Mouse (Mus musculus): ENCODE data around the gene Mdm1. TPM values are rescaled to one million over a fixed set of nuclear protein-coding genes. Genes with fewer than 3 reads are reported as not detected.

Mdm1 gene
- polyA plus RNA-seq, 1 experiment from 2014 or later, result 34.1 TPM

DNA sequence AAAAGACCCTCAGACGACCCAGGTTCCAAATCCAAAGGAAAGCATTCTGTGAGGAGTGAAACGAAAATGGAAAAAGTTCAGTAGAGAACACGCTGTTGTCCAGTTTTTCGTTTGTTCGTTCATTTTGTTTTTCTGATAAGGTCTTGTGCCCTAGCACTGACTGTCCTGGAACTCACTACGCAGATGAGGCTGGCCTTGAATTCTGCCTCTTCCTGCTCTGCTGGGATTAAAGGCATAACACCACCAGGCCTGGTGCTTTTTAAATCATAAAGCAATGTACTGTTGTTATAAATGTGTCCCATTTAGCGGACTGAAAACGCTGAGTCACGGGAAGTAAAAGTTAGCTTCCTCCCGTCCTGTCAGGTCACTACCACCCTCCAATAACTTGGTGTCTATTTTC lies 37.7 kb upstream of the Mdm1 start:
- no peaks in the 10 kb centered on the region for H3K9me3 ChIP-seq (ENCODE audit: control insufficient read depth, low read length)
- H3K36me3 ChIP-seq (ENCODE audit: control insufficient read depth, insufficient read depth, low read length), result no peaks in the 10 kb centered on the region
- H3K9ac ChIP-seq (replicated peaks; ENCODE audit: low read depth, low read length), result no peak overlapping the region
- H3K27ac ChIP-seq (ENCODE audit: low read depth, low read length), result no peak overlapping the region
- H3K4me3 ChIP-seq (ENCODE audit: low read depth, low read length), result no peak overlapping the region
- peak overlapping the region; percentile 68; the same call in 1 of the 2 replicates for H3K4me2 ChIP-seq (ENCODE audit: low read depth, low read length)
- H3K4me1 ChIP-seq (ENCODE audit: control insufficient read depth, insufficient read depth, low read length), result peaks cover 5% of the 10 kb centered on the region
- 79% methylated on average over 10 of the region's 10 CpGs for WGBS
- ATAC-seq (ENCODE audit: low read depth), result no peak
- no peaks in the 10 kb centered on the region for H3K27me3 ChIP-seq (ENCODE audit: control insufficient read depth, insufficient read depth, low read length)

DNA sequence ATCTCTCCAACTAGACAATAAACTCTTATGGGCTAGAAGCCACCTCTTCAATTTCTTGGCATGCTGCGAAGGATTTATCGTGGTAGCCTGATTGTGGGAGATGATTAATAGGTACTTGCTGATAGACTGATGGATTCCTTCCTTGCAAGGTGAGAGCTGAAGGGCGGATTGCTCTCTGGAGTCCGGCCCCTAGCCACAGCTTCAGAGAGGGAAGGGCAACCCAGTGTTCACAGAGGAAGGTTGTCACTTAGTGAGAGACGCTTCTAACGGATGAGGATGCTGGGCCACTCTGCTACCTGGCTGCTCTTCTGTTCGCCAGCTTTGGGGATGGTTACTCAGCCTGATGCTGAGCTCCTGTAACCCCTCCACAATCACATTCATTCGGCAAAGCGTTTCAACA lies 34.6 kb upstream of the Mdm1 start:
- no peaks in the 10 kb centered on the region for H3K27me3 ChIP-seq (ENCODE audit: control insufficient read depth, insufficient read depth, low read length)
- no peaks in the 10 kb centered on the region for H3K36me3 ChIP-seq (ENCODE audit: control insufficient read depth, insufficient read depth, low read length)
- 77% methylated on average over 9 of the region's 9 CpGs for WGBS
- H3K9me3 ChIP-seq (ENCODE audit: control insufficient read depth, low read length), result no peaks in the 10 kb centered on the region
- no peak overlapping the region; the same call in 1 of the 2 replicates for H3K27ac ChIP-seq (ENCODE audit: low read depth, low read length)
- no peak overlapping the region for H3K9ac ChIP-seq (replicated peaks; ENCODE audit: low read depth, low read length)
- peaks cover 5% of the 10 kb centered on the region for H3K4me1 ChIP-seq (ENCODE audit: control insufficient read depth, insufficient read depth, low read length)
- no peak for ATAC-seq (ENCODE audit: low read depth)
- H3K4me3 ChIP-seq (ENCODE audit: low read depth, low read length), result no peak overlapping the region
- no peak overlapping the region for H3K4me2 ChIP-seq (ENCODE audit: low read depth, low read length)

- no peak overlapping the region for H3K9ac ChIP-seq (replicated peaks; ENCODE audit: low read depth, low read length)
- 5% methylated on average over 8 of the region's 8 CpGs for WGBS
- no peak for ATAC-seq (ENCODE audit: low read depth)
- no peaks in the 10 kb centered on the region for H3K9me3 ChIP-seq (ENCODE audit: control insufficient read depth, low read length)
- no peaks in the 10 kb centered on the region for H3K27me3 ChIP-seq (ENCODE audit: control insufficient read depth, insufficient read depth, low read length)
- H3K4me3 ChIP-seq (ENCODE audit: low read depth, low read length), result no peak overlapping the region
- no peak overlapping the region for H3K4me2 ChIP-seq (ENCODE audit: low read depth, low read length)
- H3K4me1 ChIP-seq (ENCODE audit: control insufficient read depth, insufficient read depth, low read length), result peaks cover 10% of the 10 kb centered on the region; the same call in 1 of the 2 replicates
- H3K27ac ChIP-seq (ENCODE audit: low read depth, low read length), result no peak overlapping the region
- H3K36me3 ChIP-seq (ENCODE audit: control insufficient read depth, insufficient read depth, low read length), result no peaks in the 10 kb centered on the region
These were observed 31.3 kb upstream of the Mdm1 start for GRCm38 (mm10) chr10:118110006-118110920.

DNA sequence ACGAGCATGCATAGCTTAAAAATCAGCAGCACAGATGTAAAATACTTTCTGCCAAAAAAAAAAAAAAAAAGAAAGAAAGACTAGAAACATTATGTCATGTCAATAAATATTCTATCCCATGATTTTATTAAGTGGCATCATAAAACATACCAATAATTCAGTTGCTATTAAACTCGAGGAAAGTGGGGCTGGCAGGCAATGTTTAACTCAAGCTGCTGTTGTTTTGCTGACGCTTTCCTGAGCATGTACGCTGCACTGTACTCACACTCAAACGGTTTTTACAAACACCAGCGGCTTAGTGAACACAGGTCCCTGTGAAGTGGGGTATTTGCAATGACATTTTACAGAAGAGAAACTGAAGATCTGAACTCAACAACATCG lies 30.7 kb upstream of the Mdm1 start:
- WGBS, result 35% methylated on average over 7 of the region's 7 CpGs
- no peak for ATAC-seq (ENCODE audit: low read depth)

DNA sequence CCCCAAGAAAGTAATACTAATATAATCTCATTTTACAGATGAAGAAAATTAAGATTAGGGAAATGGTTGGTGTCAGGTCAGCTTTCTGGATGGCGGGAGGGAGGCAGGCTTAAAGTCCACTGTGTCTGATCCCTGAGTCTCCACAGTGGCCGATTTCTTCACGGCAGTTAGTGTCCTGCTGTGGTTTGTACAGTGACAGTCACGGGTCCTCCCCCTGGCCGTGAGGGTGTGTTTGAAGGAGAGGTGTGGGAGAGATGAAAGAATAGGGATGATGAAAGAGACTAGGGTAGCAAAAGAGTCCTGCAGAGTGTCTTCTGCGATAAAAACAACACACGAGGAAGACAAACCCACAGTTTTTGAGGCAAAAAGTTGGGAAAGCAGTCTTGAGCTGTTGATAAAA lies 30.0 kb upstream of the Mdm1 start:
- WGBS, result 10% methylated on average over 7 of the region's 7 CpGs
- no peak overlapping the region for H3K4me2 ChIP-seq (ENCODE audit: low read depth, low read length)
- no peak overlapping the region for H3K27ac ChIP-seq (ENCODE audit: low read depth, low read length)
- no peak overlapping the region for H3K4me3 ChIP-seq (ENCODE audit: low read depth, low read length)
- no peaks in the 10 kb centered on the region for H3K27me3 ChIP-seq (ENCODE audit: control insufficient read depth, insufficient read depth, low read length)
- H3K36me3 ChIP-seq (ENCODE audit: control insufficient read depth, insufficient read depth, low read length), result no peaks in the 10 kb centered on the region
- no peak for ATAC-seq (ENCODE audit: low read depth)
- no peaks in the 10 kb centered on the region for H3K9me3 ChIP-seq (ENCODE audit: control insufficient read depth, low read length)
- H3K9ac ChIP-seq (replicated peaks; ENCODE audit: low read depth, low read length), result no peak overlapping the region
- peaks cover 10% of the 10 kb centered on the region; the same call in 1 of the 2 replicates for H3K4me1 ChIP-seq (ENCODE audit: control insufficient read depth, insufficient read depth, low read length)

More for the DNA sequence above, 30.7 kb upstream of the Mdm1 start:
- no peaks in the 10 kb centered on the region for H3K27me3 ChIP-seq (ENCODE audit: control insufficient read depth, insufficient read depth, low read length)
- no peak overlapping the region for H3K27ac ChIP-seq (ENCODE audit: low read depth, low read length)
- no peak overlapping the region for H3K4me3 ChIP-seq (ENCODE audit: low read depth, low read length)
- H3K4me2 ChIP-seq (ENCODE audit: low read depth, low read length), result no peak overlapping the region
- H3K36me3 ChIP-seq (ENCODE audit: control insufficient read depth, insufficient read depth, low read length), result no peaks in the 10 kb centered on the region
- H3K9ac ChIP-seq (replicated peaks; ENCODE audit: low read depth, low read length), result no peak overlapping the region
- no peaks in the 10 kb centered on the region for H3K9me3 ChIP-seq (ENCODE audit: control insufficient read depth, low read length)
- H3K4me1 ChIP-seq (ENCODE audit: control insufficient read depth, insufficient read depth, low read length), result peaks cover 10% of the 10 kb centered on the region; the same call in 1 of the 2 replicates

DNA sequence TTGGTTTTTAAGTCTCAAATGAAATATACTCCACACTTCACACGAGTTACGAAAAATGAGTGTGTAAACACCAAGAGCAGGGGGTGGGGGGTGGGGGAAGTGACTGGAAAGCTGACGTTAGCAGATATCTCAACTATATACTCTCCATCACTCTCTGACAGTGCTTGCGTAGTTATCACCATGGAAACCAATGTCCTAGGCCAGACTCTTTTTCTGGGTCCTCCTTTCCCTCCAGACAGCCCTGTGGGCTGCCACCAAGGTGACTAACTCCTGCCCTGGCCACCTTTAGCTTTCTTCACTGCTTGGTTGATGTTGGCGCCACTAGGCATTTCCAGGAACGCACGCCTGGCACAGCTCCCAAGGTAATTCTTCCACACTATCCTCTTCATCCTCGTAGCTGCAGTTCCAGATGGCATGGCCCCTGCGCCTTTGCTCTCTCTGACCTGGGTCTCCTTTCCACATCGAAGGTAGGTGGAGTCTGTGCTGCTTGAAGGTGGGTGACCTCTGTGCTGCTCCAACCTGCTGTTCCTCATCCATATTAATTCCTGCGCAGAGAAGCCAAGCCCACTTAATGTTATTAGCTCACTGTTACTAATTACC lies 29.2 kb upstream of the Mdm1 start:
- Histone ChIP-seq H3K9ac (replicated peaks; ENCODE audit: low read depth, low read length) (no peak overlapping the region), H3K27me3 (ENCODE audit: control insufficient read depth, insufficient read depth, low read length) (no peaks in the 10 kb centered on the region), H3K27ac (ENCODE audit: low read depth, low read length) (no peak overlapping the region), H3K36me3 (ENCODE audit: control insufficient read depth, insufficient read depth, low read length) (no peaks in the 10 kb centered on the region), H3K4me3 (ENCODE audit: low read depth, low read length) (no peak overlapping the region), H3K4me2 (ENCODE audit: low read depth, low read length) (0 out of 2 replicates have a peak overlapping the region, but pooled peaks have one; percentile 14), H3K9me3 (ENCODE audit: control insufficient read depth, low read length) (no peaks in the 10 kb centered on the region), H3K4me1 (ENCODE audit: control insufficient read depth, insufficient read depth, low read length) (peaks cover 10% of the 10 kb centered on the region; the same call in 1 of the 2 replicates)
- peak; percentile 68 for ATAC-seq (ENCODE audit: low read depth)
- WGBS, result 44% methylated on average over 11 of the region's 11 CpGs

DNA sequence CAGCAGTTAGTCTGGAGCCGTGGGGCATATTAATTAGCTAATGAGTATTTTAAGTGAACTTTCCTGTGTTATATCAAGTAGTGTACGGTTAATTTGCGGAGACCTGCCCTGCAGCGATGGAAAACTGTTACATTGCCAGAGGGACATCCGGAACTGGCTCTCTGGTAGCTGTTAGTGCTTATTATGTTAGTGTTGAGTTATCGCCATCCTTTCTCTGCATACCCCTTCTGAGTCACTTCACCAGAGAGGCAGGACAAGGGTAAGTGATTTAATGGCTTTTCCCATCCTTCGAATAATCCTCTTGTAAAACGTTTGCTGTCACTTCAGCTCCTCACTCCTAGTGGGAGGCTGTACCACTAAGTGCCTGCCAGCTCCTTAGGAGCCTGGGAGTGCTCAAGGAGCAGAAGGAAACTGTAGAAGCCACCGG lies 28.3 kb upstream of the Mdm1 start:
- Histone ChIP-seq H3K9ac (replicated peaks; ENCODE audit: low read depth, low read length) (no peak overlapping the region), H3K9me3 (ENCODE audit: control insufficient read depth, low read length) (no peaks in the 10 kb centered on the region), H3K36me3 (ENCODE audit: control insufficient read depth, insufficient read depth, low read length) (no peaks in the 10 kb centered on the region), H3K4me2 (ENCODE audit: low read depth, low read length) (no peak overlapping the region), H3K4me3 (ENCODE audit: low read depth, low read length) (no peak overlapping the region), H3K27me3 (ENCODE audit: control insufficient read depth, insufficient read depth, low read length) (no peaks in the 10 kb centered on the region), H3K4me1 (ENCODE audit: control insufficient read depth, insufficient read depth, low read length) (peaks cover 10% of the 10 kb centered on the region; the same call in 1 of the 2 replicates), H3K27ac (ENCODE audit: low read depth, low read length) (peak overlapping the region; percentile 44)
- ATAC-seq (ENCODE audit: low read depth), result peak; percentile 56; the same call in 1 of the 2 replicates
- 23% methylated on average over 9 of the region's 9 CpGs for WGBS

DNA sequence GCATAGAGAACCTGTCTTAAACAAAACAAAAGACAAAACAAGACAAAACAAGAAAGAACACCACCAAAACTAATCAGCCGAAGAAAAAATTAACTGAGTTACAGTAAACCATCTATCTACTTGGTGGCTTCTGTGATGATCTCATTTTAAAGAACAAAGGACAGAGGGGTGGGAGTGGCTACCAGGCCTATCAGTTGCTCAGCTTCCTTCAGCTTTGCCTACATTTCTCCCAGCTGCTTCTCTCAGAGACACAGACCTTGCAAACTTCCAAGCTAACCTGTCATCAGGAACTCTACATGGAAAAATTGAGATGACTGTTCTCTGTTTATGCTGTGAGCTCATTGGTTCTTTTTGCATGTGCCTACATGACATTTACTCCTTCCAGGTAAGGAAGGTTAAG lies 27.3 kb upstream of the Mdm1 start:
- H3K27ac ChIP-seq (ENCODE audit: low read depth, low read length), result no peak overlapping the region
- no peak overlapping the region for H3K9ac ChIP-seq (replicated peaks; ENCODE audit: low read depth, low read length)
- H3K36me3 ChIP-seq (ENCODE audit: control insufficient read depth, insufficient read depth, low read length), result no peaks in the 10 kb centered on the region
- 93% methylated on average over 1 of the region's 1 CpGs for WGBS
- no peak overlapping the region for H3K4me3 ChIP-seq (ENCODE audit: low read depth, low read length)
- no peaks in the 10 kb centered on the region for H3K27me3 ChIP-seq (ENCODE audit: control insufficient read depth, insufficient read depth, low read length)
- ATAC-seq (ENCODE audit: low read depth), result no peak
- H3K9me3 ChIP-seq (ENCODE audit: control insufficient read depth, low read length), result no peaks in the 10 kb centered on the region
- no peak overlapping the region for H3K4me2 ChIP-seq (ENCODE audit: low read depth, low read length)
- peaks cover 10% of the 10 kb centered on the region; the same call in 1 of the 2 replicates for H3K4me1 ChIP-seq (ENCODE audit: control insufficient read depth, insufficient read depth, low read length)

DNA sequence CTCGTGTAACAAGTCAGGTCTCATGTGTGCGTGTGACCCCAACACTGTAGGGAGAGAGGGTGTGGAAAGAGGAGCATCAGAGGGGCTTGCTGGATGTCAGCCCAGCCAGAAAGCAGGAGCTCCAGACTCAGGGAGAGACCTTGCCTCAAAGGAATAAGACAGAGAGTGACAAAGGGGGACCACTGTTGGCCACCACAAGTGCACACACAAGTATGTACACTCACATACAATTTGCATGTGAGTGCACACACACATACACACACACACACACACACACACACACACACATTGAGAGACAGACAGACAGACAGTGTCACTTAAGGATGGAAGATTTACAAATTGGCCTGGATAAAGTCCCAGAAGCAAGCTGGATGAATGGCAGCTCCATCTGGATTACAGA lies 25.2 kb upstream of the Mdm1 start:
- no peaks in the 10 kb centered on the region for H3K27me3 ChIP-seq (ENCODE audit: control insufficient read depth, insufficient read depth, low read length)
- no peak overlapping the region for H3K4me3 ChIP-seq (ENCODE audit: low read depth, low read length)
- no peak overlapping the region for H3K27ac ChIP-seq (ENCODE audit: low read depth, low read length)

More for the DNA sequence above, 25.2 kb upstream of the Mdm1 start:
- Histone ChIP-seq H3K4me1 (ENCODE audit: control insufficient read depth, insufficient read depth, low read length) (peaks cover 10% of the 10 kb centered on the region; the same call in 1 of the 2 replicates), H3K36me3 (ENCODE audit: control insufficient read depth, insufficient read depth, low read length) (no peaks in the 10 kb centered on the region), H3K9ac (replicated peaks; ENCODE audit: low read depth, low read length) (no peak overlapping the region), H3K4me2 (ENCODE audit: low read depth, low read length) (no peak overlapping the region), H3K9me3 (ENCODE audit: control insufficient read depth, low read length) (no peaks in the 10 kb centered on the region)
- WGBS, result 94% methylated on average over 2 of the region's 2 CpGs
- no peak for ATAC-seq (ENCODE audit: low read depth)
